ENCODE assay signal across 7 mouse cellular contexts in the genomic region with DNA sequence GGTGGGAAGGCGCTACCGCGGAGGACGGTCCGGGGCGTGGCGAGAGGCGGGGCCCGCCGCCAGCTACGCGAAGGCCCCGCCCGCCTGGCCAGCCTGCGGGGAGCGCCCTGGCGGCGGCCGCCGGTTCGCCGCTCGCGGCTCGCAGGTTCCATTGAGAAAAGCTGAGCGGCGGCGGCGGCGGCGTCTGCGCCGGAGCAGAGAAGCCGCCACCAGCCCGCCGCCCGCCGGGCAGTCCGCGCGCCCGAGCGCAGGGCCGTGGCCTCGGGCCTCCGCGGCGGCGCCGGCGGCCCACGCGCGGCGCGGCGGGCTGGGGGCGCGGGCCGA. TPM values are rescaled to one million over a fixed set of nuclear protein-coding genes. Genes with fewer than 3 reads are reported as not detected.
DNase-seq lines count a peak whose midpoint lies in the region; ATAC-seq and TF ChIP-seq lines count a peak whose summit lies in the region.

A gene (plus strand): TSS at position 107 of the 324 bp plus-strand sequence.

- no peaks in the 10 kb centered on the region for H3K36me3 ChIP-seq in testis, adult 2 months (ENCODE audit: control insufficient read depth, insufficient read depth, low read length)
- no peaks in the 10 kb centered on the region for H3K36me3 ChIP-seq in hindbrain, embryonic 14.5 days (replicated peaks; ENCODE audit: control insufficient read depth, insufficient read depth)

- ATAC-seq in erythroblast, adult 5-6 weeks (replicated peaks; ENCODE audit: low FRiP score, poor library complexity, severe bottlenecking), result no peak
- no peak; the same call in 1 of the 2 replicates for ATAC-seq in hindbrain, embryonic 14.5 days (ENCODE audit: low FRiP score)
- ATAC-seq in megakaryocyte progenitor cell, adult 5-6 weeks (replicated peaks; ENCODE audit: poor library complexity), result no peak

- TF ChIP-seq POLR2A in testis, adult 2 months (IDR thresholded peaks at IDR 0.05; ENCODE audit: control insufficient read depth, low read depth, low read length), result peak; percentile 15; the same call in 1 of the 2 replicates

- peak within 1 kb of the TSS; percentile 74 for H3K27ac ChIP-seq in testis, adult 2 months (ENCODE audit: control insufficient read depth, insufficient read depth, low read depth, low read length)
- H3K27ac ChIP-seq in hindbrain, embryonic 14.5 days, result peak within 1 kb of the TSS; percentile 49; the same call in 1 of the 2 replicates

- no peaks in the 10 kb centered on the region for H3K27me3 ChIP-seq in testis, adult 2 months (ENCODE audit: control insufficient read depth, insufficient read depth, low read length)
- H3K27me3 ChIP-seq in hindbrain, embryonic 14.5 days (ENCODE audit: control insufficient read depth, insufficient read depth, low read length), result no peaks in the 10 kb centered on the region

- no peak for TF ChIP-seq CTCF in testis, adult 2 months (IDR thresholded peaks at IDR 0.05; ENCODE audit: control insufficient read depth, insufficient read depth, insufficient replicate concordance, low read depth, low read length)

- under 1% methylated on average over 40 of the region's 60 CpGs for WGBS in hindbrain, embryonic 14.5 days

- DNase-seq in testis, postnatal 14 days (ENCODE audit: low spot score), result no peak
- no peak for DNase-seq in hindbrain, embryonic 14.5 days (ENCODE audit: low spot score)
- no peak for DNase-seq in cerebellum, adult 18-20 months
- no peak for DNase-seq in spleen, postnatal 14 days (ENCODE audit: low spot score in 2 of 2)

- H3K9me3 ChIP-seq in hindbrain, embryonic 14.5 days (ENCODE audit: control insufficient read depth, low read length), result no peaks in the 10 kb centered on the region

- H3K4me2 ChIP-seq in hindbrain, embryonic 14.5 days (replicated peaks), result peak within 1 kb of the TSS; percentile 98

- H3K9ac ChIP-seq in hindbrain, embryonic 14.5 days, result peak within 1 kb of the TSS; percentile 75

- peak within 1 kb of the TSS; percentile 69 for H3K4me3 ChIP-seq in testis, adult 2 months (ENCODE audit: control insufficient read depth, low read depth, low read length)
- peak within 1 kb of the TSS; percentile 60 for H3K4me3 ChIP-seq in hindbrain, embryonic 14.5 days (replicated peaks; ENCODE audit: low read length)

- peaks cover 36% of the 10 kb centered on the region for H3K4me1 ChIP-seq in testis, adult 2 months (ENCODE audit: control insufficient read depth, insufficient read depth, low read length)
- peaks cover 22% of the 10 kb centered on the region for H3K4me1 ChIP-seq in hindbrain, embryonic 14.5 days (replicated peaks; ENCODE audit: control insufficient read depth, insufficient read depth, low read length)

RNA-seq across cellular contexts. Expression of the gene that starts here (rescaled TPM):
- 35.2 and 35.7 TPM in 2 replicates for polyA plus RNA-seq in testis, adult 2 months (2012; rRNA removed)
- 54.2 and 55.4 TPM in 2 replicates for total RNA-seq in erythroblast, adult 5-6 weeks (2015; ENCODE audit: low replicate concordance)
- 196 and 459 TPM in 2 replicates for total RNA-seq in erythroblast, adult 5-6 weeks (2017; ENCODE audit: low replicate concordance)
- 1.8 and 2.0 TPM in 2 replicates for polyA plus RNA-seq in hindbrain, embryonic 14.5 days (2014; fragmentation: Nextera tagmentation; extraction: Ambion mirVana)
- total RNA-seq in megakaryocyte progenitor cell, adult 5-6 weeks (2015), result 12.2 and 21.6 TPM in 2 replicates
- 9.9 and 20.3 TPM in 2 replicates for total RNA-seq in megakaryocyte progenitor cell, adult 5-6 weeks (2017)

Comparison
In these comparisons a context has a peak if more than half of its experiments do, and no peak if none do; other contexts are left out.
1. RNA of the gene that starts here (polyA plus RNA-seq): 35.2 to 35.7 TPM in testis, adult 2 months; 1.8 to 2.0 TPM in hindbrain, embryonic 14.5 days; every median in the first group is over 10 times any median in the second.